Mouse (Mus musculus) liver, embryonic 14.5 days (tissue): ENCODE measurements around the gene Mon1a.

Experiments used
- CTCF ChIP-seq: IDR thresholded peaks from 2 replicates; pipeline ENCODE4 v1.5.1; 2016; ENCODE audit warnings: antibody characterized with exemption, low read depth, control low read depth
- EP300 ChIP-seq: IDR thresholded peaks from 2 replicates; pipeline ENCODE4 v1.6.1; 2016; ENCODE audit warnings: antibody characterized with exemption, low read depth

DNA sequence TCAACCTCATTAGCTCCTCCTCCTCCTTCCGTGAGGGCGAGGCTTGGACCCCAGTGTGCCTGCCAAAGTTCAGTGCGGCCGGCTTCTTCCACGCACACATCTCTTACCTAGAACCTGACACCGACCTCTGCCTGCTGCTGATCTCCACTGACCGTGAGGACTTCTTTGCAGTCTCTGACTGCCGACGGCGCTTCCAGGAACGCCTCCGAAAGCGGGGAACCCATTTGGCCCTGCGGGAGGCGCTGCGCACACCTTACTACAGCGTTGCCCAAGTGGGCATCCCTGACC, 13.6 kb downstream of the Mon1a start:
- TF ChIP-seq CTCF (no peak), EP300 (no peak)
